Mouse (Mus musculus) natural killer cell, adult 2 months (primary cell): ENCODE measurements around the gene Rragd.
"Not testable (repeated sequence)": the region's sequence is repeated elsewhere in the genome, so short reads cannot be mapped to it uniquely, and the experiment has no call there.

ENCODE experiments used
- DNase-seq, 2 experiments: peaks; one replicate each; pipeline ENCODE4 v3.0.0; 2022; ENCODE audit warnings: low spot score in 2 of 2

Rragd gene

DNA sequence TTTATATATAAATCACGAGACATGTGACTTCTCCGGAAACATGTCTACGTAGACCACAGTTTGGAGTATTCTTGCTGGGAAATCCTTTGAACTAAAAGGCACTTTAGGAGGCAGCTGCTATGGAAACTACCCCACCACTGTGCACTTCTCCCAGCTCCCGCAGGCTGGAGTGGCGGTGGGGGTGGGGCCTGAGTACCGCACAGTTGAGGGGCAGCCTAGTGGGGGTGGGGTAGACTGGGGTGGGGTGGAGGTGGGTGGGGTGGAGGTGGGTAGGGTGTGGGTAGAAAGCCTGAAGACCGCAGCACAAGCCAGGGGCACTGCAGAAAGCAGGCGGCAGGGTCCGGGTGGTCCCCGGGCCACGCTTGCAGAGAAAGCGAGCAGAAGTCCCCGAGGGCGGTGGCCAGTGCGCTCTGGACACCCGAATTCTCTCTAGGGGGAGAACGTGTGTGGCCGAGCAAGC, at the start of gene Rragd:
Gene Rragd (plus strand): TSS at position 322 of the 460 bp plus-strand sequence.
- DNase-seq, result no peak

DNA sequence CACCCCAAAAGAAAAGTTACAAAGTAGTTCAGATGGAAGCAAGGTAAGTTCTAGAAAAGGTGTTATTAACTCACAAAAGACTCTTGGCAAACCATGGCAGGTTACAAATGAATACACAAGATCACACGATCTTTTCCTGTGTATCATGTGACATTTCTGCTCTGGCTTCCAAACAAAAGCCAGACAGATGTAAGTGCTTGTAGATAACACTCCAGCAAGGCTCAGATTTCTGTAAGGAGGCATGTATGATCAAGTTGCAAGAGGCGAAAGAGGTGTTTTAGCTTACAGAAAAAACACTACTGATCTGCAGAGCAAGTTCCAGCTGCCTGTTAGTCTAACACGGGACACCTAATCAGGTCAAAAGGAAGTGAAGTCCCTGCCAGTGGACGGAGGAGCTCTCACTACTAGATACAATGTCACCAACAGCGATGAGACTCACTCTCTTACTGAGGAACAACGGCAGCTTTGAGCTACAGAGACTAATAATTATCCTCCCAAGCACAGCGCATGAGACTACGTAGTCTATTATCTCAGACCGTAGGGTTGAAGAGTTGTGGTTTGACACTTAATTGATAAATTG, 46.0 kb upstream of the Rragd start:
- DNase-seq, result no peak

DNA sequence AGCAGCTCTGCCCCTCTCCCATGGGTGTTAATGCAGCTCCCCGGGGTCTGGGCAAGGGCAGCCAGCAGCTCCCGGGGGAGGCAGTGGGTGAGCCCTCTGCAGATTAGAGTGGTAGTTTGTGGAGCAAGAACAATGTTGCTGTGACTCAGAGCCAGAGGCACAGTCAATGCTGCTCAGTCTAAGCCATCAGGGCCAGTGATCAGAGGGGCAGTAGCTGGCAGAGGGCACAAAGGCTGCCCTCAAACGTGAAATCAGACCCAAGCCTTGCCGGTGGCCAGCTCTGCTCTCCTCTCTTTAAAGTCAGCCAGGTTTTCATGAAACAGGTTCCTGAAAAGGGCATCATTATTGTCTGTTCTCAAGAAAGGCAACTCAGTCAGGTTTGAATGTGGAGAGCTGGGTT, 43.3 kb upstream of the Rragd start:
- no peak for DNase-seq

DNA sequence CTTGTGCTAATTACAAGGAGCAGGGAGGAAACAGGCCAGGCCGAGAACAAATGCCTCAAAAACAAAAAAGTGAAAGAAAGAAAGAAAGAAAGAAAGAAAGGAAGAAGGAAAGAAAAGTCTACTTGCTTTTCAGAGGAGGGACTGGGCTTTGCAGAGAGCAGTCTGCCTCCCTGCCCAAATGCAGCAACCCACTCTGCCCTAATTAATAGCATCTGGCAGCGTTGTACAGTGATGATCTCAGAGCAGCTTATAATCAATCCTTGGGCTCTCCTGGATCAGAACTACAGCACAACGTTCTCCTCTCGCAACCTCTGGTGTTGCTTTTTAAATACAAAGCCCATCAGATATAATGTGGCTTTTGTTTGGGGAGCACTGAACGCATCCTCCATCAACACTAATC, 42.9 kb upstream of the Rragd start:
- no peak for DNase-seq

DNA sequence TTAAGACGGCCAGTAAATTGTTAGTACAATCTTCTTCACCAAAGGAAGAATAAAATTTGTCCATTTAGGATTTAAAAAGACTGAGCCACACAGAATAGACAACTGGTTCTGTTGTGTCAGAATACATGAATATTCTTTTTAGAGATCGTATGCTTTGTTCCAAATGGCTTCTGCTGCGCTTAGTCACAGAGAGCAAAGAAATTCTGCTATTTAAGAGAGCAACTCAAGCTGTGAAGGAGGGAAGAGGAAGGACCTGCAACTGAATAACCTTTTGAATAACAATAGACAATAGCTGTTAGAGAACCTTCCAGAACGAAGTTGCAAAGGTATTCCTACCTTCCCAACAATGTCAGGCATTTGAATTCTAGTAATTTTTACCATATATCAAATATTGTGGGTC, 41.9 kb upstream of the Rragd start:
- no peak for DNase-seq

DNA sequence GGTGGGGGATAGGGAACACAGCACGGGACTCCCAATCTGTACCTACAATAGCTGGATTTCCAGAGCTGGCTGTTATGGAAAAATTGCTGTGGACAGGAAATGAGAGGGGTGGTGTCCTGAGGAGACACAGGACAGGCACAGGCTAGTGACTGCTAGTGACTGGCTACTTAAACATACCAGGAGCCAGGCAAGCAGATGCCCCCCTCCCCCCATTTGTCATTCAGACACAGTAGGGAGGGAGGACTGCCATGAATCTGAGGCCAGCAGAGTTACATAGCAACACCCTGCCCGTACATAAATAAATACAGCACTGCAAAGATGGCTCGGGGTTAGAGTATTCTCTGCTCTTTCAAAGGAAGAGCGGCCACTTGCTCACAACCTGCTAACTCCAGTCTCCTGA, 35.2 kb upstream of the Rragd start:
- DNase-seq, result no peak

DNA sequence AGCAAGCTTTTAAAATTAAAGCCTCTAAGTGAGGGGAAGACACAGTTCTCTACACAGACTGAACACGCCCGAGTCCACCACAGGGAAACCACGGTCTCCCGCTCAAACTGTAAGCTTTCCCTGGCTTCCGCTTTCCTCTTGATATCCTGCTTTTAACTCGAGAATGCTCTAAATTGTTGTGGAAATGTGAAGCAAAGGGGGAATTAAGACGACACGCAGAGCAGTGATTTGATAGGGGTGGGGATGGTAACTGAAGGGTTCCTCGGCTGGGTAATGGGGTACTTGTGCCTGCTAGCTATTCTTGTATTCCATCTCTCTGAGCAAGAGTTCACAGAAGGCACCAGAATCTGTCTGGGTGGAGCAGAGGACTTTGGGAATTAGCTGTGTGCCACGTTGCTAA, 34.1 kb upstream of the Rragd start:
- no peak for DNase-seq

DNA sequence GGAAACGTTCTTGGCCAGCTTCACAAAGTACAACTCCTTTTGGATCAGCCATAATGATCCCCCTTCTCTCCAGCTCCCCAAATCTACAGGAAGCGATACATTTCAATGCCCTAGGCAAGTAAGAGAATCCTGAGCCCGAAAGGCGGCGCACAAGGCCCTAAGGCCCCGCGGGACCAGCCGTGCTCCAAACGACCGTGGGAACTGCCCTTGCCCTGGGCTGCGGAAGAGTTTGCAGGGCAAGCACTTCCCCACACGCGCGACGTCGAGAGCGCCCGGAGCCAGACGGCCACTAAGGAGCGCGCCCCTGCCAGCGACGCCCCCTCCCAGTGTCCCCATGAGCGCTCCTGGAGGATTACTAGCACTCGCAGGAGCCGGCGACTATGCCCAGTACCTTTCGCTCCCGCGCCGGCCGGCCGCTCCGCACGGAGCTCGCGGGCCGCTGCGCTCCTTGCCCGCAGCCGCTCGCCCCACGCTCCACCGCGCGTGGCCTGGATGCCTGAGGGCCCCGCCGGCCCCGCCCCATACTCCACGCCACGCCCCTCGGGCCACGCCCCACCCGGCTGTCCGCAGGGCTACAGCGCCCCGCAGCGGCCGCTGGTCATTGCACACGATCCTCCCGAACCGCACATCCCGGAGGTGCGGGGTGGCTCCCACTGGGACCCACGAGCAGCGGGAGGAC, 32.3 kb upstream of the Rragd start, which contains the start of gene Ankrd6:
Gene Ankrd6 (minus strand): TSS at position 486 of the 679 bp plus-strand sequence.
- peak; percentile 38 to 61 for DNase-seq

DNA sequence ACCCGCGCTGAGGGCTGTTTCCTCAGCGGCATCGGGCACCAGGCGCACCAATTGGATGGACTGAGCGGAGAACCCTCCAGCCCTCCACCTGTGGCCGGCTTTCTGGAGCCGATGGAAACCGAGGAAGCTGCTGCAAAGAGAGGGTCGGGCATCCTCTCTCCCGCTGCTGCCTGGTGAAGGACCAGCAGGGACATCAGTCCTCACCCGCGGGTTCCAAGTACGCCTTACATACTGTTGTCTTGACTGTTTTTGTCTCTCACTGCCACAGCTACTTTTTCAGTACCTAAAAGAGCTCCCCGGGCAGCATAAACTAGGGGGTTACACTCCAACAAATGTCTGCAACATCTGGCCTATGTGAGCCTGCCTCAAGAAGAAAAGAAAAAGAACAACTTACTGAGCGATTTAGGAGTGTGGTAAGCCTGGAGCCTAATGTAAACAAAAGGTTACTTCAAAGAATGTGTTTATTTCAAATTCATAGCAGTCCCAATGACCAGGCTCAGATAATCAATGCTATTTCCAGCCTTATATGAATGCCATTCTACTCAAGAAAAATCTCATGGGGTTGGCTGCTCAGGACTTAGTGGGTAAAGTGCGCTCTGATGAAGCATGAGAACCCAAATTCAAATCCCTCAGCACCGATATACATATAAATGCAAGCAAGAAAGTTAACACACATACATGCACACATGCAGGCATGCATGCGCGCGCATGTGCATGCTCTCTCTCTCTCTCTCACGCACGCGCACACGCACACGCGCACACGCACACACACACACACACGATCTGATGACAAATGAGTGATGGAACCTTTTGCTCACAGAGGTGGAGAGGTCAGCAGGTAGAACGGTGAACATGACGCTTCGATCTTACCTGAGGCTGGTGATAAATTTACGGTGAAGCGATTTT, 31.5 kb upstream of the Rragd start:
- no peak for DNase-seq

DNA sequence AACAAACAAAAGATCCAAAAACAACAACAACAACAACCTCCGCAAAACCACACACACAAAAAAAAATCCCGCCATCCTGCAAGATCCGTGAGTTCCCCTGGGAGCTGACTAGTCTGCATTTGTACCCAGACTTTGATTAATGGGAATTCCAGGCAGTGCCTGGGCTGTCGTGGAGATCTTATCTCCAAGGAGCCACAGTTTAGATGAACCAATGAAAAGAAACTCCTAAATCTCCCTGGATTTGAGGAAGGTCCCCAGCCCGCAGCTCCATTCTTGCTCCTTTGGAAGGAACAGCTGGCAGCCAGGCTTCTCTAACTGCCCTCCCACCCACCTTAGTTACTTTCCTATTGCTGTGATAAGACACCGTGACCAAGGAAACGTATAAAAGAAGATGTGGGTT, 30.2 kb upstream of the Rragd start:
- no peak for DNase-seq

DNA sequence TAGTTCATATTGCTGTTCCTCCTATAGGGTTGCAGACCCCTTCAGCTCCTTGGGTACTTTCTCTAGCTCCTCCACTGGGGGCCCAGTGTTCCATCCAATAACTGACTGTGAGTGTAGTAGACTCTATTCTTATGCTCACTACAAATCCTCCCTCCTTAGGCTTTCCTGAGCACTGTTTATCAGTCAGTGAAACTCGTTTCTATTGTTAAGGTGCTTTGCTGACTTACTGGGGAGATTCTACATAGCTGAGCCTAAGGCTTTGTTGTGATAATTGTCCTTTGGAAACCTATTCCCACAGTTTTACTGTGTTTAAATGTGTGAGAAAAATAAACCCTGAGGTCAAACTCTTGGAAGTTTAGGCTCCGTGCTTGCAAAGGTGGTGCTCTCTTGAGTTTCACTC, 26.4 kb upstream of the Rragd start:
- no peak for DNase-seq

DNA sequence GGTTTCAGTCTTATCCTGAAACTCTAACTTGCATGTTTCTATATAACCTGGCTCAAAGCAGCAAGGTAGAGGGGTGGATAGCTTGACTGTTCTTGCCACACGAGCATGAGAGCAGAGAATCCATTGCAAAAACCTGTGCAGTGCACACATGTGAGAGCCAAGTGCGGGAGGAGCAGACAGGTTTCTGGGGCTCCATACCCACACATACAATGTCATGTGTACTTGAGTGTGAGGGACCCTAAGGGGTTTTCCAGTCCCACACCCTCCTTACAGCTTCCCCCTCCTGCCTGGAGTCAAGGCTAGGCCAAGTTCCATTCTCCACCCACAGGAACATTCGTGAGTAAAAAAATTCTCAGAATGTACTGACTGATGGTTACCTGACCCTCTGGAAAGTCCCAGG, 21.4 kb upstream of the Rragd start:
- no peak for DNase-seq

DNA sequence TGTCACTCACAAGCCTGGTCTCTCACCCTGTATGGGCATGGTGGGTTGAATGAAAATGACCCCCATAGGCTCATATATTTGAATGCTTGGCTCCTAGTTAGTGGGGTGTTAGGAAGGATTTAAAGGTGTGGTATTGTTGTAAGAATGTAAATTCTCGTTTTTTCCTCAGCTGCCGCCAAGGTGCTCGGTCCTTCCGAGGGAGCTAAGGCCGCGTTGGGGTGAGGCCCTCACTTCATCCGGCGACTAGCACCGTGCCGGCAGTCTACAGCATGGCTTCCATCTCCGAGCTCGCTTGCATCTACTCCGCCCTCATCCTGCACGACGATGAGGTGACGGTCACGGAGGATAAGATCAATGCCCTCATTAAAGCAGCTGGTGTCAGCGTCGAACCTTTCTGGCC, 18.2 kb upstream of the Rragd start:
- DNase-seq, result not testable (repeated sequence)

DNA sequence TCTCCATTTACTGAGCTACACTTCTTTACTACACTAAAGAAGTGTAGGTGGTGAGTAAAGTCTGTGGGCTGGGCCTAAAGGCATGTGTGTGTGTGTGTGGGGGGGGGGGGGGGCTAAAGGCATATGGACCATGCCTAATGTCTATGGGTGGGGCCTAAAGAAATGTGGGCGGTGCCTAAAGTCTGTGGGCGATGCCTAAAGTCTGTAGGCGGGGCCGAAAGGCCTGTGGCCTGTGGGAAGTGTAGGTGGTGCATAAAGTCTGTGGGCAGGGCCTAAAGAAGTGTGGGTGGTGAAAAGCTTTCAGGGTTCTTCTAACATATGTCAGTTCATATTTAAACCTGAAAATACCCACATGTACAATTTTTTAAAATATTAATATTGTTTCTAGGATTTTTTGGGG, 5.5 kb upstream of the Rragd start:
- DNase-seq, result no peak

DNA sequence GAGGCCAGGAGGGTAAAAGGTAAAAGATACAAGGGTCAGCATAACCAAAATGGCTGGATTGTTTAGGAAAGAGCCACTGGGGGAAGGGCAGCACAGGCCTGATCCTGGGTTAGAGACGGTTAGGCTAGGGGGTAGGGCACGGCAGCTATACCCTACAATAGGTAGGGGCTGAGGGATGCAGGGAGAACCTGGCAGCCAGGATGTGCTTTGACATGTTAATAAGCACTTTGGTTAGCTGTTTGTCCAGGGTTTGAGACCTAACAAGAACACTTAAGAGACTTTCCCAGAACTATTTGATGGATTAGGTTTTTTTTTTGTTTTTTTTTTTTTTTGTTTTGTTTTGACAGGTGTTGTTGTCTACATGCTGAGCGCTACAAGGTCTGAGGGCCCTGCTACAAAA, 2.8 kb upstream of the Rragd start:
- no peak for DNase-seq

DNA sequence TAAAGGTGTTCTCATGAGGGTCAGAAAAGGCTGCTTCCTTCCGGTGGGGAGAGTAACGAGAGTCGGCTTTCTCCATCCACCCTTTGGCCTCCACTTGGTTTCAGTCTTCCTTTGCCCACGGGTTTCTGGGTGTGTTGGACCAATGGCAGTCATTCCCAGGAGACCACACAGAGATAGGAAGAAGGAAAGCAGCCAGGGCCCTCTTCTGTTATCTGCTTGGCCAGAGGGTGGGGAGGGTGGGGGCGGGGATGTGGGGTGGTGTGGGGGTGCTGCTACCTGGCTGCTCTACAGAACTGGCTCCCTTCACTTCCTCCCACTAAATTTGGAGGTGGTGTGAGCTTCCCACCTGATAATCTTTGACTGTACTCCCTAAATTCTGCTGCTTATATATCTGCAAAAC, 1.2 kb upstream of the Rragd start:
- no peak for DNase-seq

DNA sequence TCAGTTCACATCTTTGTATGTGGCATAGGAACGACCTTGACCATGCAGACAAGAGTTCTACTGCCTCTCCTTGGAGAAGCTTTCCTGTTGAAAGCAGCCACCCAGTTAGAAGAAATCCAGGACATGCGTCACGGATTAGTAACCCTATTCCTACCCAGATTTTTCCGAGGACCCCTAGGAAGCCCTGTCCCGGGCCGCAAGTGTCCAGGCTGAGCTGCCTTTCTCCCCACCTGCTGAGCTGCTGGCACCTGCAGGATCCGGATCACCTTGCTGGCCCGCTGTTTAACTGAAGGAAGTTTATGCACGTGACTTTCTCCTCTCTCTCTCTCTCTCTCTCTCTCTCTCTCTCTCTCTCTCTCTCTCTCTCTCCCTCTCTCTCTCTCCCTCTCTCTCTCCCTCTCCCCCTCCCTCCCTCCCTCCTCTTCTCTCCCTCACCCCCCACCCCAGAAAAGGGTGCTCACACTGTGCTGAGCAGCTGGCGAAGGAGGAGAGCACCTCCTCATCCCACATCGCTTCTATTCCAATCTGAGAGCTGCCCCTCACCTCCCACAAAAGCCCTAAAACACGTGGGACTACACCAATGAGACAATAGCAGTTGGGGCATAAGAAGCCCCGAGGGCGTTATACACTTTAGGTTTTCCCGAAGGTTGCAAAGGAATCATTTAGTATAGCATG, 659 bp upstream of the Rragd start:
- no peak for DNase-seq

DNA sequence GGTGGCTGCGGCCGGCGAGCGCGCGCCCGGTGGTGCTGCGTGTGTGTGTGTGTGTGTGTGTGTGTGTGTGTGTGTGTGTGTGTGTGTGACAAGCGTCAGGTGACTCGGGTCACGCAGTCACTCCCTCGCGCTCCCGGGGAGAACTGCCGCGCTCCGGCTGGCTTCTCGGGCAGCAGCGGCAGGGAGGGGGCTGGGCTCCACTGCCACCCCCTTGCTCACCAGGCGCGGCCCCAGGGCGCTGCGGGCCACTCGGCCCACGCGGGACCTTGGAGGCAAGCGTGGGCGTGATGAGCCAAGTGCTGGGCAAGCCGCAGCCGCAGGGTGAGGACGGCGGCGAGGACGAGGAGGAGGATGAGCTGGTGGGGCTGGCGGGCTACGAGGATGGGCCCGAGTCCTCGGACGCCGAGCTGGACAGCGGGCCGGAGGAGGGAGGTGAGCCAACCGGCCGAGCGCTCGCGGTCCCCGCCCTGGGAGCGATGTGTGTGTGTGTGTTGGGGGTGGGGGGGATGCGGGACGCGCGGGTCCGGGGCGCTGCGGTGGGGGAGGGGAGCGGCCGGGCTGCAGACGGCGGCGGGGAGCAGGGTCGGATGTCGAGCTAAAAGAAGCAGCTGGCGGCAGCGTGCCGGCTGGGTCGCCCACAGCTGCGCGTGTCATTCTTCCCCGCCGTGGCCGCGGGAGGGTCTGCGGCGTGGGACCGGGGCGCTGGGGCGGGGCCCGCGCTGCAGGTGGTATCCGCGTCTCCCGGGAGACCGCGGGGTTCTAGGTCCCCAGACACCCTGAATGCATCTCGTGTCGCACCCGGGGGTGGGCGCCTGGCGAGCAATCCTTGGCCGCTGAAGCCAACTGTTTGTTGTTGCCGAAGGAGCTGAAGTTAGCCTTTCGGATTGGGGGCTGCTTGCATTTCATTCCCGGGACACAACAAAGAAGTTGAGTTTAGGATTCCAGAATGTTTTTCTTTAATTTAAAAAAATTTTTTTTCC, 629 bp downstream of the Rragd start:
- DNase-seq, result peak; percentile 7 to 63

DNA sequence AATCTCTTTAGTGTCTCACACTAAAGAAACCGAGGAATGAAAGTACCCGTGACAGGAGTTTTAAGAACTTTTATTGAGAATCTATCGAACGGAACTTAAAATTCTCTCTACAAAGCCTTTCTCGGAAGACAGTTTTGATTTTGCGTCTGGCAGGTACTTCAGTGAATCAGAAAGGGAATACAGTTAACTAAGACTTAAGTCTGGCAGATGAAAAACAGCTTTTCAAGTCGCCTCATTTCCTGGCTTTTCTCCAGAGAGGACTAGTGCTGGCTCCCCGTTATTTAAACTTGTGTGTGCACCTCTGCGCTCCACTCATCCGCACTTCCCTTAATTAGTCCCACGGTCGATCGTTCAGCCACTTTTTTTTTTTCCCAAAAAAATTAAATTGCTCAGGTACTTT, 1.4 kb downstream of the Rragd start:
- DNase-seq, result no peak

DNA sequence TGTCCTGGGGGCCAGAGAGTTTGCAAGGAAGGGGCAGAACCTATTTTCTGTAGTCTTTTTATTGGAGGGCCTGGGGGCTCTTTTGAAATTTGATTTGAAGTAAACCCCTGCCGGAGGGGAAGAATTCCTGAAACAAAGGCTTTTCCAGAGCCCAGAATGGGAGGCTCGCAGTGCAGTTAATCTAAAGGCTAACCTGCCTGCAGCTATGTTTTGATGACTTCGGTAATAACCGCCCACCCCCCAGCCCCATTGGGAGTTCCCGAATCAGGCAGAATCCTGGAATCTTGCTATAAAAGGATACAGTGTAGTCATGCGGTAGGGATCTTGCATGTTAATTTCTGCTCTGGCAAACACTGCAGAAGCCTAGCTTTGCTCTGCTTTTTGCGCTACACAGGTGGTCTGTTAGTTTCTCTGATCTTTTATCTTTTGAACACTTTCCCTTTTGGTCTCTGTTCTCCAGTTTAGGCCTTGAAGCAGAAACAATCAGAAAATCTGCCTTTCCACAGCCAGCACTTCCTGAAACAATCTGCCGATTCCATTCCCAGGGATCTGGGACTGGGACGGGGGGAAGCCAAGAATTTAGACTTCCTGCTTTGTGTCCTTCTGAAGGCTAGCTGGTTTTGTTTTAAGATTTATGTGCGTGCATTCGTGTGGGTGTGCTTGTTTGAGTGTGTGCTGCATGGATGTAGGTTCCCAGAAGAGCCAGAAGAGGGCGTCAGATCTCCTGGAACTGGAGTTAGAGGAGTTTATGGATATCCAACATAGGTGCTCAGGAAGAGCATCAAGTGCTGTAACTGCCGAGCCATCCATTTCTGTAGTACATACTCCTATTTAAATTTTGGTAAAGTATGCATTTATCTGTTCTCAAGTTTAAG, 2.2 kb downstream of the Rragd start:
- DNase-seq, result no peak
